Mouse (Mus musculus) adrenal gland, postnatal 36 days (tissue): ENCODE data around the gene Frat2. TPM values are rescaled to one million over a fixed set of nuclear protein-coding genes. Genes with fewer than 3 reads are reported as not detected.

Experiments
- total RNA-seq, 2 experiments: library from RNA; stranded (reverse); gene quantifications; 2 replicates each; pipeline ENCODE4 v1.2.3; 2021

Frat2 gene
- total RNA-seq, 2 experiments from 2014 or later, result 2.9 to 3.4 TPM

Other genes starting within 250 kb of the Frat2 start
- 10 to 100 TPM in 1 of 2 experiments, 1 to 10 TPM in 1; 7.6 to 18.4 TPM for gene Slit1, start 104.5 kb downstream of the Frat2 start, total RNA-seq
- 1 to 10 TPM; 5.0 to 5.8 TPM for gene Arhgap19, start 46.1 kb downstream of the Frat2 start, total RNA-seq
- 1 to 10 TPM; 4.9 to 7.8 TPM for gene Frat1, start 18.2 kb downstream of the Frat2 start, total RNA-seq
- gene Rrp12, start 48.0 kb upstream of the Frat2 start, total RNA-seq, result 10 to 100 TPM; 12.5 to 23.2 TPM
- gene Pgam1, start 63.8 kb upstream of the Frat2 start, total RNA-seq, result 100 to 1,000 TPM; 791 to 814 TPM
- gene Exosc1, start 85.3 kb upstream of the Frat2 start, total RNA-seq, result 10 to 100 TPM; 28.3 to 31.7 TPM
- 10 to 100 TPM; 30.1 to 30.9 TPM for gene Zdhhc16, start 85.3 kb upstream of the Frat2 start, total RNA-seq
- 10 to 100 TPM; 20.2 to 23.9 TPM for gene Mms19, start 133.0 kb upstream of the Frat2 start, total RNA-seq
- gene Ubtd1, start 133.6 kb upstream of the Frat2 start, total RNA-seq, result 10 to 100 TPM; 17.1 to 17.5 TPM
- under 1 TPM in 1 of 2 experiments, not detected in 1; 0.49 TPM for gene Ankrd2, start 187.9 kb upstream of the Frat2 start, total RNA-seq
- 1 to 10 TPM; 4.3 to 6.7 TPM for gene Hoga1, start 197.5 kb upstream of the Frat2 start, total RNA-seq
- under 1 TPM; 0.30 to 0.33 TPM for gene 4933411K16Rik, start 204.1 kb upstream of the Frat2 start, total RNA-seq
- 10 to 100 TPM in 1 of 2 experiments, 1 to 10 TPM in 1; 8.2 to 12.2 TPM for gene Morn4, start 238.2 kb upstream of the Frat2 start, total RNA-seq
- 10 to 100 TPM; 61.7 to 76.3 TPM for gene Pi4k2a, start 242.3 kb upstream of the Frat2 start, total RNA-seq